Mouse (Mus musculus) kidney, adult 2 months (tissue): ENCODE data around the gene Hhat.

ENCODE experiments used
- CTCF ChIP-seq: fragments of 200-500 bp; conservative IDR thresholded peaks from 2 replicates; pipeline ENCODE4 v1.5.1; 2011; ENCODE audit warnings: low read depth, mild to moderate bottlenecking, control low read depth, low read length, moderate library complexity, mixed read lengths; ENCODE audit not compliant: insufficient read depth, insufficient read length
- POLR2A ChIP-seq: fragments of 200-500 bp; IDR thresholded peaks from one replicate; pipeline ENCODE4 v1.6.1; 2011; ENCODE audit warnings: low read depth, low read length, control low read depth

- TF ChIP-seq CTCF (no peak), POLR2A (no peak)
Measured at GRCm38 (mm10) chr1:192791897-192792361, 20.9 kb upstream of the Hhat start.
